10 mouse cellular contexts compared by ENCODE assay signal in genomic region chr3:65319248-65320008, GRCm38 (mm10).
DNase-seq lines count a peak whose midpoint lies in the region; TF ChIP-seq lines count a peak whose summit lies in the region.
"Had no signal": no experiment of that assay in that cellular context is flagged by ENCODE, and none has a peak within 500 bp of the region (broad histone marks: within the 10 kb centered on the region; RNA-seq: fewer than 3 reads in every experiment).

No protein-coding gene starts in this region.

- peak; percentile 26 to 48 (median 43) for TF ChIP-seq CTCF in MEL (IDR thresholded peaks at IDR 0.05 in 2 of 3, conservative IDR thresholded peaks at IDR 0.05 in 1 of 3; ENCODE audit: control insufficient read depth in 1 of 3, insufficient read depth in 1 of 3, low read depth in 2 of 3, low read length in 3 of 3, poor library complexity in 1 of 3, severe bottlenecking in 1 of 3)

- TF ChIP-seq POLR2A in MEL (IDR thresholded peaks at IDR 0.05; ENCODE audit: control insufficient read depth in 1 of 2, insufficient read depth in 1 of 2, low read depth in 1 of 2, low read length in 2 of 2, poor library complexity in 1 of 2), result no peak

- H3K79me2 ChIP-seq in MEL (ENCODE audit: control insufficient read depth, insufficient read depth, low read length, poor library complexity), result no peaks in the 10 kb centered on the region

- H3K27ac ChIP-seq in MEL (ENCODE audit: control insufficient read depth, low read depth, low read length), result no peak overlapping the region
- H3K27ac ChIP-seq: embryonic facial prominence, embryonic 15.5 days; neural tube, embryonic 13.5 days had no signal

- TF ChIP-seq EP300 in MEL (IDR thresholded peaks at IDR 0.05; ENCODE audit: low read depth in 1 of 2, low read length in 2 of 2), result no peak

- H3K4me1 ChIP-seq in MEL (ENCODE audit: control insufficient read depth in 1 of 2, insufficient read depth in 2 of 2, low read length in 2 of 2), result no peaks in the 10 kb centered on the region
- H3K4me1 ChIP-seq: embryonic facial prominence, embryonic 15.5 days; neural tube, embryonic 13.5 days had no signal

- intact Hi-C loops in gastrocnemius, postnatal 36 days (cut with DNase I), result loop anchor here (5.0 kb wide), 1 partner anchor 543 kb away; no protein-coding TSS in a partner anchor
- intact Hi-C loops in heart, postnatal 36 days (cut with DNase I), result loop anchor here (2.0 to 5.0 kb wide), 5 partner anchors 33 to 611 kb away; no protein-coding TSS in a partner anchor

- H3K9me3 ChIP-seq in MEL (replicated peaks; ENCODE audit: insufficient read depth, low read length), result no peaks in the 10 kb centered on the region
- H3K9me3 ChIP-seq: embryonic facial prominence, embryonic 15.5 days; neural tube, embryonic 13.5 days had no signal

- H3K4me3 ChIP-seq in MEL (ENCODE audit: control insufficient read depth in 1 of 2, insufficient read depth in 1 of 2, low read depth in 2 of 2, low read length in 2 of 2), result no peak overlapping the region
- H3K4me3 ChIP-seq: embryonic facial prominence, embryonic 15.5 days; neural tube, embryonic 13.5 days had no signal

- peak; percentile 27 to 29 for DNase-seq in adrenal gland, postnatal 36 days
- no peak for DNase-seq in adrenal gland, postnatal 10 days
- peak; percentile 33 for DNase-seq in layer of hippocampus, adult 9-11 months
- no peak for DNase-seq in layer of hippocampus, adult 9-10 months (ENCODE audit: low spot score)
- DNase-seq in MEL (ENCODE audit: low read depth, low spot score), result peak; percentile 33
- DNase-seq in kidney, postnatal 4 days, result peak; percentile 32 to 34
- DNase-seq in gastrocnemius, postnatal 36 days, result no peak
- no peak for DNase-seq in heart, postnatal 36 days

- H3K27me3 ChIP-seq in MEL (ENCODE audit: control insufficient read depth in 1 of 2, insufficient read depth in 2 of 2, low read length in 2 of 2), result peaks cover 0 to 2% of the 10 kb centered on the region in 2 experiments; a peak in 1 of 4 replicates
- H3K27me3 ChIP-seq: embryonic facial prominence, embryonic 15.5 days; neural tube, embryonic 13.5 days had no signal

- no peaks in the 10 kb centered on the region for H3K36me3 ChIP-seq in MEL (ENCODE audit: control insufficient read depth in 1 of 2, insufficient read depth in 2 of 2, low read length in 2 of 2)
- H3K36me3 ChIP-seq: embryonic facial prominence, embryonic 15.5 days; neural tube, embryonic 13.5 days had no signal

- TF ChIP-seq RAD21 in MEL (IDR thresholded peaks at IDR 0.05; ENCODE audit: low read depth, low read length), result no peak; the same call in 1 of the 2 replicates

- no peak overlapping the region for H3K9ac ChIP-seq in MEL (ENCODE audit: control insufficient read depth, low read depth, low read length, poor library complexity, severe bottlenecking)
- H3K9ac ChIP-seq: embryonic facial prominence, embryonic 15.5 days; neural tube, embryonic 13.5 days had no signal

TF ChIP-seq in MEL, 35 proteins besides CTCF, POLR2A, EP300 and RAD21:
- TF ChIP-seq SMC3 (IDR thresholded peaks at IDR 0.05; ENCODE audit: low read depth, low read length) (peak; percentile 32; the same call in 1 of the 2 replicates), ETS1 (IDR thresholded peaks at IDR 0.05; ENCODE audit: low read depth, low read length) (no peak)

Comparison
In these comparisons a context has a peak if more than half of its experiments do, and no peak if none do; other contexts are left out.
1. DNase-seq: peak in adrenal gland, postnatal 36 days (2 of 2), layer of hippocampus, adult 9-11 months (single experiment), MEL (single experiment) and kidney, postnatal 4 days (2 of 2); none in adrenal gland, postnatal 10 days (single experiment), layer of hippocampus, adult 9-10 months (single experiment), gastrocnemius, postnatal 36 days (0 of 2) and heart, postnatal 36 days (0 of 2).